Mouse (Mus musculus) CH12F3 (cell line): ENCODE results near the gene Prom1.

ENCODE experiments used
- in situ Hi-C: fragments of 300-500 bp; cut with MboI; formaldehyde crosslinking; loops from 2 replicates; pipeline ENCODE4 v1.14.3; 2020; ENCODE audit warnings: low sequenced_read_pairs

The Prom1 gene

DNA sequence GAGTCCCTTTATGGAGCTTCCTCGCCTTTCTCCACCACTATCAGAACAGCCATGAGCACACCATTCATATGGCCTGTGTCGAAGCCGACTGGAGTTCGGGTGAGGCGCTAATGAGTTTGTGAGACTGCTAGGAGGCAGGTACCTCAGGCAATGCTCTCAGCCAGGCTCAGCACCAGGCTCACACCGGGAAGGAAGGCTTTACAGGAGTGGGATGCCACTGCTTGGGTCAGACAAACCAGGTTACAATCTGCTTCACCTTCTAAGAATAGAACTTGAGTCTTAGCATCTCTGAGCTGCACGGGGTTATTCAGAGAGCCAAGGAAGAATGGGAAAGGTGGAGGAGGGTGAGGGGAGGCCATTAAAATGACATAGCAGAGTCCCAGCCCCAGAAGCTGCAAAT is 16.0 kb downstream of the Prom1 start:
- in situ Hi-C loops, result no loop called here

DNA sequence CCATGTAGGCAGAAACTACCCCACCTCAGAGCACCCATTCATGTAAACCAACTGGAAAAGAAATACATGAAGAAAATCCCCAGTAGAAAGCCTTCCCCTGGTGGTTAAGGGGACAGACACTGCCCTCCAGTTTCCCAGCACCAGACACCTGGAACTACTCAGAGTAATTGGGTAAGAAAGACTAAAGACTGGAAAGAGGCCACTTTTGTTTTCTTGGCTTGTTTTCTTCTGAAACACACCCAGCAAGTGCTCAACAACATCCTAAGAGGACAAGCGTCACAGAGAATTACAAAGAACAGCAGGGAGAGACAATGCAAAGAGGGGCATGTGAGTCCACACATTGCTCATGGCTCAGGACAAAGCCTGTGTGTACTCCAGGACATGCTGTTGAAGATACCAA is 20.7 kb downstream of the Prom1 start:
- in situ Hi-C loops, result no loop called here

DNA sequence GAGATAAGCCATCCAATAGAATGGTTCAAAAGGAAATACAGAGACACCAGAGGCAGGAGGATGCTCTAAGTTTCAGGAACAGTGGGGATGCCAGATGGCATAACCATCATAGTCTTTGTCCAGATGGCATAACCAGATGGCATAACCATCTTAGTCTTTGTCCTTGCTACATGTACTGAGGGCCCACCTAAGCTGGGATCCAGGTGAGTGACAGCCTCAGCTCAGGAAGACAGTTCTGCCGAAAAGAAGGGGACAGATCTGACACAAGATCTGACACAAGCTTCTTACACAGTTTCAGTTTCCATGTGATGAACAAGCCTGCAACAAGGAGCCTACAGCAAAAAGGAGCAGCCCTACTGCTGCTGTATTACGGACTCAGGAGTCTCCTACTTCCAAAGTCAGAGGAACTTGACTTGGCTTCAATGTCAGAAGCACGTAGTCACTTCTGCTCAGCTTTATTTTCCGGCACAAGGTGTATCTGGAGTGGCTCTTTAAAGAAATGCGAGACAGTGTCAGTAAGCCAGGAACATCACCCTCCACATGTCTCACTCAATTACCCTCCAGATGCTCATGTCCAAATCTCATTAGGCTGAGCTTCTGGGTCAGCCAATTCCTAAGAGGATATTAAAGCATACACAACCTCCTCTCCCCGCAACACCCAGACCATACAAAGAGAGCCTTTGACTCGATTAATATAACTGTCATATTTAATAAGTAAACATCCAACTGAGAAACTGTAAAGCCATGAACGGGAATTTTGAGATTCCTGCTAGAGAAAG is 21.4 kb downstream of the Prom1 start:
- in situ Hi-C loops, result no loop called here

DNA sequence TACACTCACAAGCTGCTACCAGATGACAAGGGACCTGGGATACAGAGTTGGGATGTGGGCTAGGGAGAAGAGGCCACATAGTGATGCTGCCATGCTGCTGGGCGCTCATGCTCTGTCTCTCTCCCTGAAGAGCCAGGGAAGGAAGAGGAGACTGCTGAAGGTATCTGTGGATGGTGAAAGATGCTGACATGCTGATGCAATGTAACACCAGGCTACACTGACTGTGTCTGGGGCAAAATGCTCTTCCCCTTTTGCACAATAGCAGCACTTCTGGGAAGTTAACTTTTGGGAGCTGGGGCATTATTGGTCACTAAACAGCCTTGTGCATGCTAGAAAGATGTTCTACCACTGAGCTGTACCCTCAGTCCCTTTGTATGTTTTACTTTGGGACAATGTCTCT is 26.4 kb downstream of the Prom1 start:
- in situ Hi-C loops, result no loop called here

DNA sequence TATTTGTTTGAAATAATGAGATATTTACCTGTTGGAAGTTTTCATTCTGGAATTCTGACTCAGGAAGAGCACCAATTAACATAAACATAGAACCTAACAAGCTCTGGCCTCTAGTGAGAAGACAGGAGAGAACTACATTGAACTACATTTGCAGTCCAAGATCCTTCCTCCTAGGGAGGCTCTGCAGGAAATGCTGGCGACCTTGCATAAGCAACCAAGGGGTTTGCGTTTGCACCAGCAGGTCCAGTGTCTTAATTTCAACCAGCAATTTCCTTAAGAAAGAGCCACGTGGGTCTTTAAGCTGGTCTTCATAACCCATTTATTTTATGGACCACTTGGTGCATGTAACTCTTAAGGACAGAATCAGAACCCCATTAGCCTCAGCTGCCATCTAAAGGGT is 28.2 kb downstream of the Prom1 start:
- in situ Hi-C loops, result loop anchor here (25.0 kb wide), 1 partner anchor 214 kb away; no protein-coding TSS in a partner anchor

DNA sequence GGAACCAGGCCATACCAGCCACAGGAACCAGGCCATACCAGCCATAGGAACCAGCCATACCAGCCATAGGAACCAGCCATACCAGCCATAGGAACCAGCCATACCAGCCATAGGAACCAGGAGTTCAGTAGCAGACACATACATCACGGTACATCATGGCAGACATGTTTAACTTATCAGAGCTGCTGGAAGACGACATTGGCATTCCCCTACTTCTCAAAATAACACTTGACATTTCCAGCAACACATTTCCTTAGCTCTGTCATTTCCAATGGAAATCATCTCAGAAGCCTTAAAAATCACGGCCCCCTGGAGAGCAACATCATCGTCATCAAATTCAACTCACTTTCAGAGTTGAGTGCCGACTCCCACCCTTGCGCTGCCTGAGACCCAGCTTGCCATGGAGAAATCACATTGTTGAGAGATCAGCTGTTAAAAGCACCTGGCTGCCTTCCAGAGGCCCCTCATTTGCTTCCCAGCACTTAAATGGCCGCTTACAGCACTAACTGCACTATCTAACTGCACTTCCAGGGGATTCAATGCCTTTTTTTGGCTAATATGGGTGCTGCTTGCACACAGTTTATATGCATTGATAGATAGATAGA is 31.2 kb downstream of the Prom1 start:
- in situ Hi-C loops, result loop anchor here (25.0 kb wide), 1 partner anchor 217 kb away; no protein-coding TSS in a partner anchor

DNA sequence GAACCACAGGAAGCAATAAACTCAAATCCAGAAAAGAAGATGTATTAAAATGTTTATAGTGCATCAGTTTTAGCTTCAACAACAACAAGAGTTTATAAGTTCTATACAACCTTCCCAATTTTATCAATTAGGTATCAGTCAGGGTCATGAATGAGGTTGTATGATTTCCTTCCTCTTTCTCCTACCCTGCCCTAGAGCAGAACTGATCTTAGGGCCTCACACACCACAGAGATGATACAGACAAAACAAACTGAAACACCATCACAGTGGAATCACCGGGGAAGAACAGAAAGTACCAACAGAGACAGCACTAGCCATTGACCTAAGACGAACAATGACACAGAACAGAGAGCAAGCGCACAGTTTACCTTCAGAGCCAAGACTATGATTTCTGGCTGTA is 43.6 kb downstream of the Prom1 start:
- in situ Hi-C loops, result loop anchor here (25.0 kb wide), 1 partner anchor 229 kb away; no protein-coding TSS in a partner anchor

DNA sequence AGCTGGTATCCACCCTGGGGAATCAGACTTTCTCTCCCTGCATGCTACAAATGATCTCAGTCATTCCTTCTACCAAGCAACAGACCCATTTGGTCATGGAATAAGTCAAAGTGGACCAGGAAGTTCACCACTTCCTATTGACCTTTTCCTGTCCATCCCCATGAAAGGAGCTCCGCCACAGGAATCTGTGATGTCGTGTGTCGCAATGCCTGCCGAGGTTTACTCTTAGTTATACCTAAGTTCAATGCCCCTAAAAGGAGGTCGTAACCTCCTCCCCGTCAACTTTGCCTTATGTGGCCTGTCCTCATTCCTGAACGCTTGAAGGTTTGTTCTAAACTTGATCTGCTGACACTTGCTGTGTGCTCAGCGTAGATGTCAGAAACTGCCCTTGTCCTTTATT is 51.6 kb downstream of the Prom1 start:
- in situ Hi-C loops, result loop anchor here (25.0 kb wide), 1 partner anchor 237 kb away; no protein-coding TSS in a partner anchor

DNA sequence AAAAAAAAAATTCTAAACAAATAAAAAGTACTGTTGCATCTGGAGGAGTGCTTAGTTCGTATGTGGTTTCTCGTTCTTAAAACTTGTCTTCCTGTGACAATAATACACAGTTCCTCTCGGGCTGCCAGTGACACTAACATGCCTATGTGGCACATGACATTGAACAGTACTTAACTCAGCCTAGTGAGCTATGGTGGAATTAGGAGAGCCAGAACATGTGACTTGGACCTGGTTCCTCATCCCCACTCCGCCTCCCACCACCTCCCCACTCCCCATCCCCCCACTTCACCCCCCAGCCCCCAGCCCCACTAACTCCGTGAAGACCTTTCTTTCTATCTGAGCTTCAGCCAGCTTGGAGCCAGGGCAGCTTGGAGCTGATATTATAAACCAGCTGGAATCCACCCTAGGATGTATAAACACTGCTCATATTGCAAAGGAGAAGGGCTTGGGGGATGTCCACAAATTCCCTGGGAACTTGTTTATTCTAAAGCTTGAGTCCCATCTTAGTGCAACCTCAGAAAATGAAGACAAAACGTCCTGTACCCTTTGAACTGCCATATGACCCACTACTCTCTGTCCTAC is 52.3 kb downstream of the Prom1 start:
- in situ Hi-C loops, result no loop called here

DNA sequence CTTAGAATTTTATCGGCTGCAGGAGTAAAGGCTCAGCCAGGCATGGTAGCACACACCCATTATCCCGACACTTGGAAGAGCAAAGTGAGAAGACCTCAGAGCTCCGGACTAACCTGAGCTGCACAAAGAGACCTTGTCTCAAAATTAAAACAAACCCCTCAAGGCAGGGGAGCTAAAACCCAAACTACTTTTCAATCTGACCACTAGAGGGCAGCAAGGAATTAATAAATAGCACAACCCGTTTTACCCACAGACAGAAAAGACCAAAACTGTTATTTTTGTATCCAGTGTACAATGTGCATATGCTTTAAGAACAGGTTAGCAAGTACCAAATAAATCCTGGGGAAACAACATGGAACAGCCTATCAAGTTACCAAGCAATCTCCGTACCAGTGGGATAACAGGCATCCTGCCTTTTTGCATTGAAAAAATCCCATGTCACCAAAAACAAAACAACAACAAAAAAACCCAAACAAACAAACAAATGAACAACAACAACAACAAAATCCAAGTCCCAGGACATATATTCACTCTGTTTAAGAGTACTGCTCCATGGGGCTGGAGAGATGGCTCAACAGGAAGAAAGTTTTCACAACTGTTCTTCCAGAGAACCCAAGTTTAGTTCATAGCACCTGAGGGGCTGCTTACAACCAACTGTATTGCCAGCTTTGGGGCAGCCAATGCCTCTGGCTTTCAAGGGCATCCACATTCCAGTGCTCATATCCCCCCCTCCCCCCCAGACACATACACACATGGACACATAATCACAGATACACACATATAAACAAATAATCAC is 53.1 kb downstream of the Prom1 start:
- in situ Hi-C loops, result no loop called here

DNA sequence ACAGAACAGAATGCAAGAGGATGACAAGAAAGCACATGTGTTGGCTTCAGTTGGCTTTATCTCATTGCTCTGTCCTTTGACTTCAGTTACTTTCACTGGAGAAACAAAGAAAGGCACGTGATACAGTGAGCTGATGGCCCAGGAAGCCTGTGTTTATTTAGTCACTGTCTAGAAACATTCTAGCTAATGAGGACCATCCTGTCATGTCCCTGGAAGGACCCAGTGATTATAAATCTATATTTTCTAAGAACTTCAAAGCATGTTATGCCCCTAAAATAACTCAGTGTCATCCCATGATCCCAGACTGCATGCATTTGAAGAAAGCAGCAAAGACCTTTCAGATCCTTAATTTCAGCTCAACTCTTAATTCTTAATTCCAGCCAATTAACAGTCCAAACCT is 60.1 kb downstream of the Prom1 start:
- in situ Hi-C loops, result no loop called here

DNA sequence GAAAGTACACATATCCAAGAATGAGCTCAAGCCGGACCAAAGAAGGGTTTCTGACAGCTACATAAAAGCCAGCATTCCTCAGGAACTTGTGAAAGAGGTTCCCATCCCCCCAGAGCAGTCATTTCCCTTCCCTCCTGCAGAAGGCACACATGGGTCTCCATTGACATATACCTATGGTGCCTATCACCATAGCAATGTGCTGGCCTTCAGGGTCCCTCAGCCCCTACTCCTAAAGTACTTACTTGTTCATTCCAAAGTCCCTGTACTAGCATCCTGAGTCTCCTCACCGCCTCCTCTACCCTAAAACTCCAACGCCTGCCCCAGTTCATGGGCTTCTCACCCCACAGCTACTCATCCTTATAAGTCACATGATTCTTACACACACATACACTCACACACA is 60.8 kb downstream of the Prom1 start:
- in situ Hi-C loops, result no loop called here

DNA sequence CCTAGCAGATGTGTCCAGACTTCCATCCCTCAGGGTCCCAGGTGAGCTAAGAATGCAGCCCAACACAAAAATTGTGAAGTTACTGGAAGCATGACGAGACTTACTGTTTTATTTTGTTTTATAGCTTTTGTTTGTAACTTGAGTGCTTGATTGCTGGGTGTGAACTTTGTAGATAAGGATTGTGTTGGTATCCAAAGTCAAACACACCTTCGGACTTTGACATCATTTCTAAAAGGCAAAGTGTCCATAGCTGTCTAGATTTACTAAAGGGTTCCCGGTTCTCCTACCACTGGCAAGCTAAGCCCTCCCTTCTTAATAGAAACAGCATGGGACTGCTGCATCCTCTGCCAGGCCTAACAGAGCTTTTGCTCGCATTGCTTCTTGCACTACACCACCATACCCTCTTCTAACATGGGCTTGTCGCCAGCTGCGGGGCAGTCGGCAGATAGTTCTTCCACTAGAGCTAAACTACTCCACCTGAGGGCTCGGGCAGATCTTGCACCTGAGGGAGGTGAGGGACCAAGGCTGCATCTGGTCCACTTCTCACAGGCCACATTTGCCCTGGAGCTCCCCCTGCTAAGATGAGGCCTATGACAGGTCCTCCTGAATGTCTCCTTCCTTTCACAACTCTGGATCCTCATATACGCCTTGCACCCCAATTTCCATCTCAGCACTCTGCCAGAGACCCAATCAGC is 103.4 kb downstream of the Prom1 start:
- in situ Hi-C loops, result loop anchor here (25.0 kb wide), 1 partner anchor 161 kb away; no protein-coding TSS in a partner anchor

DNA sequence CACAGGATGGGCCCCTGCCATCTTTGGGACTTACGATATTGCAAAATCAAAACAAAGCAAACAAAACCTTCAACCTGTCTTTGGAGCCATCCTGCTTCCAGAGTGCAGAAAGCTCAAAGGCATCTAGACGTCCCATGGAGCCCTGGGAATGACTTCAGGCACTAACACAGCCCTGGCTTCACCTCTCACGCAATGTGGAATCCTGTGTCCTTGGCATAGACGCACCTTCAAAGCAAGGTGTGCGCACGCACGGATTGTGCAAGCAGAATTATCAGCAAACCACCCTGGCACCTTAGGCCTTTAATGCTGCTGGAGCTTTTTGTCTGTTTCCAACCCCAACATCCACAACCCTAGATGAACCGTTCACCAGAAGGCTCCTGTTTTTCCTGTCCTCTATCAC is 104.2 kb downstream of the Prom1 start:
- in situ Hi-C loops, result loop anchor here (25.0 kb wide), 1 partner anchor 160 kb away; no protein-coding TSS in a partner anchor

DNA sequence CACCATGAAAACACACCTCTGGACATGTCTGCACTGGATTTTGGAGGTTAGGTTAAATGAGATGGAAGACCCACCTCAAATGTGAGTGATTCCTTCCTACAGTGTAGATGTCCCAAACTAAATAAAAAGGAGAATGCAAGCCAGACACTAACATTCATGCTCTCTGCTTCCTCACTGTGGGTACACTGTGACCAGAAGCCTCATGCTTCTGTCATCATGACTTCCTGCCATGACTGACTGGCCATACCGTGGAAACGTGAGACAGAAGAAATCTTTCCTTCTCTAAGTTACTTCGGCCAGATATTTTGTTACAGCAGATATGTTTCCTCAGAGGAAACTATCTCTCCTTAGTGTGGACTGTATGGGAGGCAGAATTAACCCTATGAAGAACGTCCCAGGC is 105.7 kb downstream of the Prom1 start:
- in situ Hi-C loops, result loop anchor here (25.0 kb wide), 1 partner anchor 159 kb away; no protein-coding TSS in a partner anchor

DNA sequence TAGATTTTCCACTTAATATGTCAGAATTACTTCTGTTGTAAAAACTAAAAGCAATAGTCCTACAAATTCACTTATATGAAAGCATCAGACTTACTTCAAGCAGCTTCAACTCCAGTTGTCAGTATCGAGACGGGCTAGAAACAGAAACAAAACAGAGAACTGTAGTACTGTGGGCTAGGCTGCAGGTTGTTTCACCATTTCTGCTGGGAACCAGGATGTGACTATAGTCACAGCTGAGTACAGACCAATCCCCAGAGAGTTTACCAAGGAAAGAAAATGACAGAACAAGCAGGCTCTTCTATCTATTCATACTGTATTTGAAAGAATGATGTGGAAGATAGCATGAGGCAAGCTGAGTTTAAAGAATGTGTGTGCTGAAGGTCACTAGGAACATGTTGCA is 106.9 kb downstream of the Prom1 start:
- in situ Hi-C loops, result loop anchor here (25.0 kb wide), 1 partner anchor 158 kb away; no protein-coding TSS in a partner anchor

DNA sequence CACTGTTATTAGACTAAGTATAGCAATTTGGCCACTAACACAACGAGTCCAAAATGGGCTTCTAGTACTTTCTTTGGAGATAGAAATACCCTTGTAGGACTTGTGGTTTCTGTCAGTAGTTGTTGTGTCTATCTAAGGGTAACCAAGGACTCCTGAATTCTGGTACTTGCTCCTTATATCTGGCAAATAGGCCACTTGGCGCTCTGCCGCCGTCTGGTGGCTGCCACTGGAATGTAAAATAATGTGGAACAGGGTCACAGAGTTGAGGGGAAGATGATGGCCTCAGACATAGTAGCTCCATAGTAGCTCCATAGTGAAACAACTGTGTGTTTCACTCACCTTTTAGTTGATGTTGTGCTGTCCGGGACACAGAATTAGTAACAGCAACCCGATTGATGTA is 111.5 kb downstream of the Prom1 start:
- in situ Hi-C loops, result loop anchor here (25.0 kb wide), 1 partner anchor 153 kb away; no protein-coding TSS in a partner anchor

DNA sequence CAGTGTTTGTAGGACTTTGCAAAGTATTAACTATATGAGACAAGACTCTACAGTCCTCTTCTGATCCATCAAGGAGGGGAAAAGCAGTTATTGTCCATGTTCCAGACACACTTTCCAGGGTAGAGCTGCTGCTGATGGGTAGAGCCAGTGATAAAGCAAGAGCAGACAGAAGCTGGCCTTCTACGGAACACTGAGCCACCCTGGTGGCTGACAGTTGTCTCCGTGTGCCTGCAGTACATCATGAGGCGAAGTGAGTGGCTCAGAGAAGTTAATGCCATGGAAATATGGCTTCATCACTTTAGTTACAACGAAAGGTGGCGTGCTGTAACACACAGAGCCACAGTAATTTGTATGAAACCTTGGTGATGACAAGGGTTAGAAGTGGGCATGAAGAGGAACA is 112.8 kb downstream of the Prom1 start:
- in situ Hi-C loops, result loop anchor here (10.0 to 25.0 kb wide), 2 partner anchors 64 to 152 kb away; no protein-coding TSS in a partner anchor

DNA sequence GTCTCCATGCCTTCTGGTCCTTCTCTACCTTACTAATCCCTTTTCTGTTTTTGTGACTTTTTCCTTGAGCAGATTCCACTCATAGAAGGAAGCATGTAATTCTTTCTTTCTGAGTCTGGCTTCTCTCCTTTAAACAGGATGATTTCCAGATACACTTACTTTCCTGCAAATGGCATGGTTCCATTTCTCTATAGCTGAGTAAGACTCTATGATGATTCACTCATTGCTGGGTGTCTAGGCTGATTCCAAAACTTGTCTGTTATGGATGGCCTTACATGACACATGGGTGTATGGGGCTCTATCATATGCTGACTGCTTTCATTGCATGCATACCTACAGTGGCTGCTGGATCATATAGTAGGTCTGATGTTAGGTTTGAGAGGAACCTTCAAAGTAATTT is 115.6 kb downstream of the Prom1 start:
- in situ Hi-C loops, result loop anchor here (10.0 to 25.0 kb wide), 2 partner anchors 61 to 149 kb away; no protein-coding TSS in a partner anchor

DNA sequence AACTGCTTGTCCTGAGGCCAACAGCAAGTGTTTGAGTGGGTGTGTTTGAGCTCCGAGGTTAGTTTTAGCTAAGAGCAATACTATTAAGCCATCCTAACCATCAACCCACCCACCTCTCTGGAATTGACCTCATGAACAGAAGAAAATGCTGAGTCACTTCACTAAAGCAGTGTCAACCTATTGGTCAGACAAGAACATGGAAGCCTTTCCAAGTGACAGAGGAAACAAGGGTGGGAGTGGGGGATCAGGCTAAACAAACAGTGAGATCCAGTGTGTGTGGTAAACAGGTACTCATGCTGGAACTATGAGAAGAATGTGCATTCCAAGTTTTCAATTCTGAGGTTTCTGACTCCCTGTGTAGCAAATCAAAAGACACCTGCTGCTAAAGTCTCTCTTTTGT is 118.9 kb downstream of the Prom1 start:
- in situ Hi-C loops, result loop anchor here (10.0 to 25.0 kb wide), 2 partner anchors 58 to 146 kb away; no protein-coding TSS in a partner anchor
